Mouse (Mus musculus): ENCODE data around the gene Parvg.

DNA sequence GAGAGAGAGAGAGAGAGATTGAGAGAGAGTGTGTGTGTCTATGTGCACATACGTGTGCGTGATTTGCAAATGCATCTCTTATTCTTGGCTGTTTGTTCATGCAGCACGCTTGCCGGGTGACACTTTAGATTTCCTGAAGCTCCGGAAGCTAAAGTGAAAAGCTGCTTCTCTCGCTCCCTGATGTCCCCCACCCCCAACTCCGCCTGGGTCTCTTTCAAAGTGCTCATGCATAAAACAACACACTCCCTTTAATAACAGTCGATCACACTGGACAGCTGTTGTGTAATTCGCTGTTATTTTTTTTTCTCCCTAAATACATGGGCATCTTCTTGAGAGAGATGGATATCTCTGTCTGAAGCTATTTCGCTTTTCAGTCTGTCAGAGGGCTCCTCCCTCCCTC, 18.5 kb upstream of the Parvg start:
- no peak for TF ChIP-seq POLR2A (IDR thresholded peaks at IDR 0.05; ENCODE audit: low read depth, low read length)
- no peak for TF ChIP-seq CTCF (IDR thresholded peaks at IDR 0.05; ENCODE audit: borderline replicate concordance, insufficient read depth, low read length)

All from embryonic fibroblast, embryonic 13.5 days (primary cell).